Mouse (Mus musculus) cerebellum, adult 9-11 months (tissue): ENCODE data around the gene Snrnp70.
"Not testable (repeated sequence)": the region's sequence is repeated elsewhere in the genome, so short reads cannot be mapped to it uniquely, and the experiment has no call there.

Experiments used
- DNase-seq: peaks from one replicate; pipeline ENCODE4 v3.0.0; 2022

Snrnp70 gene

DNA sequence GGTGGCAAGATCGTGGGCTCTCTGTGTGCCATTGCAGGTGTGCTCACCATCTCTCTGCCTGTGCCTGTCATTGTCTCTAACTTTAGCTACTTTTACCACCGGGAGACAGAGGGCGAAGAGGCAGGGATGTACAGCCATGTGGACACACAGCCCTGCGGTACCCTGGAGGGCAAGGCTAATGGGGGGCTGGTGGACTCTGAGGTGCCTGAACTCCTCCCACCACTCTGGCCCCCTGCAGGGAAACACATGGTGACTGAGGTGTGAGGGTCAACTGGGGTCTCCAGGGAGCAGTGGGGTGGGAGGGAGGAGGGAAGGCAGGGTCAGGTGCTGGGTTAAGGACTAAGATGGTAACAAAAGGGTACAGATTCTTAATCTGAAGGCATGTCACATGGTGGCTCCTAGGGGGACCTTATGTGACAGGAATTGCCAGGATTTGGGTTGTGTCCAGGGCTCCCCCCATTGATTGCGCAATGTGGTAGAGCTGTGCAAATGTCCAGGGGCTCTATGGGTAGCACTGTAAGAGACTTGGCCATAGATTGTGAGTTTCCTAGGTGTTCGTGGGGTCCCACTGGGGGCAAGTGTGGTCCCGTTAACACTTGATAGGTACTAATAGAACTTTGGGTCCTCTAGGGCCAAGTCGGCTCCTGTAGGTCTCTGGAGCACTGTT lies 14.1 kb upstream of the Snrnp70 start:
- no peak for DNase-seq

DNA sequence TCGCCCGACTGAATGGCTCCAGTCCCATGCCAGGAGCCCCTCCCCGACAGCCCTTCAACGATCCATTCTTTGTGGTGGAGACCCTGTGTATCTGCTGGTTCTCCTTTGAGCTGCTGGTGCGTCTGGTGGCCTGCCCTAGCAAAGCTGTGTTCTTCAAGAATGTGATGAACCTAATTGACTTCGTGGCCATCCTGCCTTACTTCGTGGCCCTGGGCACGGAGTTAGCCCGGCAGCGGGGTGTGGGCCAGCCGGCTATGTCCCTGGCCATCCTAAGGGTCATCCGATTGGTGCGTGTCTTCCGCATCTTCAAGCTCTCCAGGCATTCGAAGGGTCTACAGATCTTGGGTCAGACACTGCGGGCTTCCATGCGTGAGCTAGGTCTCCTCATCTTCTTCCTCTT lies 13.4 kb upstream of the Snrnp70 start:
- DNase-seq, result no peak

DNA sequence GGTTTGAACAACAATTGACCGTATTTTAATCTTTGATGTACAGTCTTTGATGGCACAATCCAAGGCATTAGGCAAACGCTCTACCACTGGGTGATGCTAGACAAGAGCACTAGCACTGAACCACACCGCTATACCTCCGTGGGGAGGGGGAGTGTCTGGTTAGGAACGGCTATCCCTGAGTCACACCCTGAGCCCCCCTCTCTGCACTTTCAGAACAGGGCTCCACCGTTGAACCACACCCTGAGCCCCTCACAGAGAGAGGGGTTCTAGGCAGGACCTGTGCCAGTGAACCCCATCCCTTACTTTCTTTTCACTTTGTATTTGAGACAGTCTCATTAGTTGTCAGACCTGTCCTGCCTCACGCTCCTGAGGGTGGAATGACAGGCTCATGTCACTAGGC lies 12.8 kb upstream of the Snrnp70 start:
- no peak for DNase-seq

DNA sequence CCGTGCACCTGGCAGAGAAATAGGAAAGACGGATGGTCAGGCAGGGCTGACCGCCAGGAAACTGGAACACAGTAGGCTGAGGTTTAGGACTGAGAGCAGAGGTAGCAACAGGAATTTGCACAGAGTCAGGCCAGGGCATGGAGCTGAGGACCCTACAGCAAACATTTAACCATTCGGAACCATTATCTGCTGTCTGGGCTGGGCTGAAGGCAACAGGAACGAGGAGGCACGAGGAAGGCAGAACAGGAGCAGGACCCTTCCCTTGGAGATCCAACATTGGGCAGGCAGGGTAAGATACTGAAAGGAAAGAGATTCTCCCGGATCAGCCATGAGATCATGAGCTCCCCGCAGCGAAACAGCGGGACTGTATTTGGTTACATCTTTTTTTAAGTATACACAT lies 12.3 kb upstream of the Snrnp70 start:
- DNase-seq, result no peak

DNA sequence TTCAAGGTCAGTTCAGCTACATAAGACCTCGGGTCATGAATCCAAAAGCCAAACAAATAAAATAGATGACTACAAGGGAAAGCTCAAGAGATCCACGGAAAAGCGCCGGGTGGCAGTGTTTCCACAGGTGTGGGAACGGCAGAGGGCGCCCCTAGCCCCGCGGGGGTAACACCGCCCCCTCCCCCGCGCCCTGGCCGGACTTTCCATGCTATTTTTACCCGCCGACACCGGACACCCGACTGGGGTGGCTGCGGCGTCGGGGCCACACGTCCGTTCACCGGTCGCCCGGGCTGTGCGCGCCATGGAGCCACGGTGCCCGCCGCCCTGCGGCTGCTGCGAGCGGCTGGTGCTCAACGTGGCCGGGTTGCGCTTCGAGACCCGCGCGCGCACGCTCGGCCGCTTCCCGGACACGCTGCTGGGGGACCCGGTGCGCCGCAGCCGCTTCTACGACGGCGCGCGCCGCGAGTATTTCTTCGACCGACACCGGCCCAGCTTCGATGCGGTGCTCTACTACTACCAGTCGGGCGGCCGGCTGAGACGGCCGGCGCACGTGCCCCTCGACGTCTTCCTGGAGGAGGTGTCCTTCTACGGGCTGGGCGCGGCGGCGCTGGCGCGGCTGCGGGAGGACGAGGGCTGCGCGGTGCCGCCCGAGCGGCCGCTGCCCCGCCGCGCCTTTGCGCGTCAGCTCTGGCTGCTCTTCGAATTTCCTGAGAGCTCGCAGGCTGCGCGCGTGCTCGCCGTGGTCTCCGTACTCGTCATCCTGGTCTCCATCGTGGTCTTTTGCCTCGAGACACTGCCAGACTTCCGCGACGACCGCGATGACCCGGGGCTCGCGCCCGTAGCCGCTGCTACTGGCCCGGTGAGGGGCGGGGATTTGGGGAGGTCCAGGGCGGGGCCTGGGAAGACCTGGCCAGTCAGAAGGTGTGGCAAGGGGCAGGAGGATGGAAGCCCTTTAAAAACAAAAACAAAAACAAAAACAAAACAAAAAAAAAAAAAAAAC lies 10.9 kb upstream of the Snrnp70 start:
- DNase-seq, result no peak

DNA sequence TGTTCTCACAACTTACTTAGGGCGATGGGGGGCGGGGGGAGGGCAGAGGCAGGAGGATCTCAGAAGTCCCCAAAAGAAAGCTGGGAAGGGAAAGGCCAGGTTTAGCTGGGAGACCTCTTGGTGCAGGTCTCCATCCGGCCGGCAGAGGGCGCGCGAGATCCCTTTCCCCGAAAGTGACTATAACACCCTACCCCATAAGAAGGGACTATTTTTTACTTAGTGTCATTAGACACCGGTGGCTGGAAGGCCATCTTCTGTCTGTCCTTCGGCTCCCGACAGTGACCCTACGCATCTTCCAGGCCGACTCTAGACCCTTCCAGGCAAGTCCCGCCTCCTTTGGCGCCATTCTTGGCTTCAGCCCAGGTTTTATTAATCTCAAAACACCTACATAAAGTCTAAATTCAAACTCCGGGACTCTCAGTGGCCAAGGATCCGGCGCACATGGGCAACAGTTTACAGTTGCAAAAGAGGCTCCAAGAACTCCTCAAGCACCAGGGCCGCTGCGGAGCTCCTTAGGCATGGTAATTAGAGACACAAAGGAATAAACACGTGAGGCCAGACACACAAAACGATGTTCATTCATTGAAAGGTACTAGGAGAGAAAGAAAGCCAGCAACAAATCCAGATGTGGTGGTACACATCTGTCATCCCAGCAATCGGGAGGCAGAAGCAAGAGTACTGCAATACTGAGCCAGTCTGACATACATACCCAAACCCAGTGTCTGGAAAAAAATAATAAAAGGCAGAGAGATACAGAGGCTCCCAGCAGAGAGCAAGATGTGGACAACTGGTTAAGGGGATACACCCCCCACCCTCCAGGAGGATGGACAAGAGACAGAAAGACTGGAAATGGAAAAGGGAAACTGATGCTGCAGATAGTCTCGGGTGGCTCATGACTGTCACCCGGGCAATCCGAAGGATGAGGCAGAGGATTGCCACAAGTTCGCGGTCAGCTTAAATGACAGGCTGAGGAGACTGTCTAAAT lies 9.8 kb upstream of the Snrnp70 start, which contains the start of gene Kcna7:
Gene Kcna7 (plus strand): TSS at position 563 of the 985 bp plus-strand sequence.
- peak; percentile 59 for DNase-seq

DNA sequence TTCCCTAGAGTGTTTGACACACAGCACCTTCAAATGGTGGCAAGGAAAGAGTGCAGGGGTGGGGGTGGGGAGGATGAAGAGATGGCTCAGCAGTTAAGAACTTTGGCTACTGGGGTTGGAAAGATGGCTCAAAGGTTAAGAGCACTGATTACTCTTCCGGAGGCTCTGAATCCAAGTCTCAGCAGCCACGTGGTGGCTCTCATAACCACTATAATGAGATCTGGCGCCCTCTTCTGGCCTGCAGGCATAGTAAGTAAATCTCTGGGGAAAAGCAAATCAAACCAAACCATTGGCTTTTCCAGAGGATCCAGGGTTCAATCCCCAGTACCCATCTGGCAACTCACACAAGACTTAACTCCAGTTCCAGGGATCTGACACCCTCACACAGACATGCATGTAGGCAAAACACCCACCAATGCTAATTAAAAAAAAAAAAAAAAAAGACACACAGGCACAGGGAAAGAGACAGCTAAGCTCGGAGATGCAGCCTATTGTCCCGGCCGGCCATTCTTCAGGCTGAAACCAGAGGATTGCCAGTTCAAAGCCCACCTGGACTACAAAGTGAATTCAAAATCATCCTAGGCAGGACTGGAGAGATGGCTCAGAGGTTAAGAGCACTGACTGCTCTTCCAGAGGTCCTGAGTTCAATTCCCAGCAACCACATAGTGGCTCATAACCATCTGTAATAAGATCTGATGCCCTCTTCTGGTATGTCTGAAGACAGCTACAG lies 8.2 kb upstream of the Snrnp70 start:
- DNase-seq, result no peak

DNA sequence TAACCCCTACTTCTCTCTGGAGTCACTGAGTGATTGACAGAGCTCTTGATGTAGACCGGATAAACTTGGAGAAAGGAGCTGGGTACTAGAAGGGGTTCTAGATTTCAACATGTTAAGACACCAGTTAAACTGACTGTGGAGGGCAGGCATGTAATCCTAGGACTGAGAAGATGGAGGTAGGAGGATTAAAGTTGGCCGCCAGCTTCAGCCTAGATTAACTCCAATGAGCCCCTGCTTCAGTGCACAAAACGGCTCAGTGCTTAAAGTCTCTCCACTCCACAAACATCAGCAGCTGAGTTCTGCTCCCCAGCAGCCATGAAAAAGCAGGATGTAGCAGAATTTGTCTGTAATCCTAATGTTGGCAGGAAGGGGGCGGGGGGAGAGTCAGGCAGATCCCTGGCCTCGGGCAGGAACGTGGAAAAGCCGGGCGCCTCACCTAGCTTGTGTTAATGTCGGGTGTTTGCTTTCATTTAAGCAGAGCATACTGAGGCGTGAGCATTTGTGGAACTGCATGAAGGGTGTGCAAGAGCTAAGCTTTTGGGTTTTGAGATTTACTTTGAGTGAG lies 6.1 kb upstream of the Snrnp70 start:
- no peak for DNase-seq

DNA sequence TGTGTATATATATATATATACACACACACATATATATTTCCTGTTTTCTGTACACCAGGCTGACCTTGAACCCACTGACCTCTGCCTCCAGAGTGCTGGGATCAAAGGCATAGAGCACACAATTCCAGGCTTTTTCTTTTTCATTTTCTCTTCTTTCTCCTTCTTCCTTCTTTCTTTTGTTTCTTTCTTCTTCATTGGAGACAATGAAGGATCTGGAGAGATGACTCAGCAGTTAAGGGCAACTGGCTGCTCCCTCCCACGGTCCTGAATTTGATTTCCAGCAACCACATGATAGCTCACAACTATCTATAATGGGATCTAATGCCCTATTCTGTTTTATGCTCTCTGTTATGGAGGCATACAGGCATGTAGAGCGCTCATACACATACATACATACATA lies 1.2 kb upstream of the Snrnp70 start:
- DNase-seq, result no peak

DNA sequence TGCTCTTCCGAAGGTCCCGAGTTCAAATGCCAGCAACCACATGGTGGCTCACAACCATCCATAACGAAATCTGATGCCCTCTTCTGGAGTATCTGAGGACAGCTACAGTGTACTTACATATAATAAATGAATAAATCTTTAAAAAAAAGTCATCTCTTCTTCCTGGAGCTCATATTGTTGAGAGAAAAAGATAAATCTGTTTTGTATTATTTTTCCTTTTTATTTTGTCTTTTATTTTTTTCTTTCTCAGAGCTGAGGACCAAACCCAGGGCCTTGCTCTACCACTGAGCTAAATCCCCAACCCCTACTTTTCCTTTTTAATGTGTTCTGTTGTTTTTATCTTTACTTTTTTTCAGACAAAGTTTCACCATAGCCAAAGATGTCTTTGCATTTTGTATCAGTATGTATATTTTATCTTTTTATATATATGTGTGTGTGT lies 814 bp upstream of the Snrnp70 start:
- not testable (repeated sequence) for DNase-seq

DNA sequence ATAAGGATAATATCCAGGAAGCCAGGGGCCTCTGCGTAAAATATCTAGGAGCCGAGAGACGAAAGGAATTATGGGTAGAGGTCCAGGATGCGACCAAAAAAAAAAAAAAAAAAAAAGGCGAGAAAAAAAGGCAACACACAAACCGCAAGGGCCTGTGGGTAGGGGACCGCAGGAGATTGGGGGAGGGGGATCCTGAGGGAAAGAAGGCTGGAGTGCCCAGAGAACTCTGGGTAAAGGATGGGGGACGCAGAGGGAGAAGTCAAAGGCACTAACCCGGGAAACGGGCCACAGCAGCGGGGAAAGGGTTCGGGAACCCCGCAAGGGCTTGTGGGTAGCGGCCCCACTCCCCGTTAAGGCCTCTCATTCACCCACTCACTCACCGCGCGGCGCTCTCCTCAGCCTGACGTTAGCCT lies 407 bp downstream of the Snrnp70 start:
- no peak for DNase-seq

DNA sequence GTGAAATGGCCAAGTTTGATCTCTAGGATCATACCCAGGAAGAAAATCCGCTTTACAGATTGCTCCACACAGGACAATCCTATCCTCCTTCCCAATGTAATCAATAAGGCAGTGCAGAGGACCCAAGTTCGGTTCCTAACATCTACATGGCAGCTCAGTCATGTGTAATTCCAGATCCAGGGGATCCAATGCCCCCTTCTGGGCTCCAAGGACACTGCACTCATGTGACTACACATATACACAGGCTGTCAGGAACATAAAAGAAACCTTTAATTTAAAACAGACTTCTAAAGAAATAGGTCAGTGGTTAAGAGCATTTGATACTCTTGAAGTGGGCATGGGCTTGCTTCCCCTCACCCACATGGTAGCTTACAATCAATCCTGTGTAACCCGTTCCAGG lies 9.5 kb downstream of the Snrnp70 start:
- DNase-seq, result no peak

DNA sequence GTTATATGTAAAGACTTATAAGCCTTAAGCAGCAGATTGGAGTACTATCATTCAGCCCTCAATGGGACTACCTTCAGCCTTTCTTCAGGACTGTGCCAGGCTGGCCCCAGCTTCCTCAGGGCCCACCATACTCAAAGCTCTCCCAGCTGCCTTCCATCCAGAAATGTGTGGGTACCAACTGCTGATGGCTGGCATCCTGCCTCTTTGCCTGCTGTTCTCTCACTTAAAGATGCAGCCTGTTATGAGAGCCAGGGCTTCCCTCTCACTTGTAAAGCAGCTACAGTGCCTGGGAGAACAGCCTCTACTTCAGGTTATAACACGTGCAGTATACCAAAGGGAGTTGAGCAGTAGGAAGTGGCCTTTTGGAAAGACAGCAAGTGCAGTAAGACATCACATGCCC lies 19.5 kb downstream of the Snrnp70 start:
- DNase-seq, result no peak

DNA sequence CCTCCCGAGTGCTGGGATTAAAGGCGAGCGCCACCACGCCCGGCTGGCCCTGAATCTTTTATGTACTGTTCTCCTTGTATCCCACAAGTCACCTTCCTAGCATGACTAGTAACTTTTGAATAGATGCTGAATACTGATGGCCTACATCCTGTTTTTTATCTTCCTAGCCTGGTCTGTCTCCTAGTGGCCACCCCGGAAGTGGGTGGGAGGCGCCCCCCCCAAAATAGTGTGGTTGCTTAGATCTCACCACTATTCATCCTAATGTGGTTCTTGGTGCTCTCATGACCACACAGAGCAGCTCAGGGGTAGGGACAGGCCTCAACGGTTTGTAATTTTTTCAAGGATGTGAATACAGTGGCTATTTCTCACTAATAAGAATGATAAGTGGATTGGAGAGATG lies 20.9 kb downstream of the Snrnp70 start:
- DNase-seq, result no peak

DNA sequence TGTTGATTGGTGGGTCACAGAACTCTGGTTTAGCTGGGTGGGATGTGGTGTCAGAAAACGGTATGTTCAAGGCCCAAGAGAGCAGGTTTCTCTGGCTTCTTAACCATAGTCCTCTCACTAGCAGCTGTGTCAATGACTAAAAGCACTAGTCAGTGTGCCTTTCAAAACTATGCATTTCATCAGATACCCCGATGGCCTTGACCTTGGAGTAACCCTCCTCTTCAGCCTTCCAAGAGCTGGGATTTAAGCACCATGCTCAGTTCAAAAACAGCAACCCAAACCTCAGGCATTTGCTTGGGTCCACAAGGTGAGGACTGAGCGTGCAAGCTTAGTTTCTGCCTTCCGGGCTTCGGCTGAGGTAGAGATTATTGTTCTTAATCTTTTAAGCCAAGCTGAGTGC lies 23.2 kb downstream of the Snrnp70 start:
- DNase-seq, result no peak

DNA sequence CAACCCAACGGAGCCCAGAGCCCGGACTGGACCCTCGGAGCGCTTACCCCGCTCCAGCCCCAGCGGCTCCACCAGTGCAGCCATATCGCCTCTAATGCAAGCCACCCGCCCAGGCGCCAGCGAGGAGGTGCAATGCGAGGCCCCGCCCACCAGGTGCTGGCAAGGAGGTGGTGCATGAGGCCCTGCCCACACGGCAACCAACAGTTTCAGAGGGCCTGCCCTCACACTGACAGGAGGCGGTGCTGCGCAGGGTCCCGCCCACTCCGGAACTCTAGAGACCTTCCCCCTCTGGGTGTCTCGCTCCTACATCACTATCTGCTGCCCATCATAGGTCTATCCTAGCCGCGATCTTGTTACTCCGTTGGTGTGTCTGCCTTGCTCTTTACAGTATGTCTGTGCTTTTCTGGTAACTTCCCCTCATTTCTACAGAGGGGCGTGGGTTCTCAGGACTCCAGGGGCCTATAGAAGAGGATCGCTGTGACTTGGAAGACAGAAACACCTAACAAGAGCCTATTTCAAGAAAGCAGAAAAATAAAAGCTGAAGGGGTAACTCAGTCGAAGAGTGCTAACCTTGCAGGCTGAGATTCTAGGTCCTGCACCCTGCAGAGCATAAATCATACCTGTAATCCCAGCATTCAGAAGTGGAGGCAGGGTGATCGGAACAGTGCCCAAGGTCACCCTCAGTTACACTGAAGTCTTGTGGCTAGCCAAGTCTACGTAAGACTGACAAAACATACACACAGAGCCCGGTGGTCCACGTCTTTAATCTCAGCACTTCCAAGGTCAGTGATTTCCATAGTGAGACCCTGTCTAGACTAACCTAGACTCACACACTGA lies 24.8 kb downstream of the Snrnp70 start, which contains the start of gene Lin7b:
Gene Lin7b (minus strand): TSS at position 109 of the 837 bp plus-strand sequence.
- DNase-seq, result peak; percentile 93

DNA sequence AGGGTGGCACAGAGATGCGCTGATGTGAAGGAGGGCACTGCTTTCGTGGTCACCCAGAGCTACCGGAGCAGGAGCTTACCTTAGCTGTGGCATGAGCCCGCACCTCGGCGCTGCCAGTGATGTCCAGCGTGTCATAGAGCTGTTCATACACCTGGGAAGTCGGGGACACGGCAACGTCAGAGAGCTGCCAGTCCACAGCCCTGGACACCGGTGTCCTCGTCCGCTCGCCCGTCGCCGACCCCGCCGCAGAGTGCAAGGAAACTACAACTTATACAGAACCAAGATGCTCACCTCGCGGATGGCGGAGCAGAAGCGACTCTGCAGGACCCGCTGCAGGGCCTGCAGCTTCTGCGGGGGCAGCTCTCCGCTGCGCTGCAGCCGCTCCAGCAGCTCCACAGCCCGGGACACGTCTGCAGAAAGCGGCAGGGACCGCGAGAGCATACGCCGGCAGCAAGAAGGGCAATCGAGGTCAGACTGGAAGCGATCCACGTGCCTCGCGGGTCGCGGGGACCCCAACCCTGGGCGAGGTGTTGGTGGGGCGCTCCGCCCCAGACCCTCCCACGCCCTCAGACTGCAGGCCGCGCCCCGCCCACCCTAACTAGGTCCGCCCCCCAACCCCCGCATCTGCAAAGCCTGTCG lies 25.6 kb downstream of the Snrnp70 start:
- peak; percentile 61 for DNase-seq

DNA sequence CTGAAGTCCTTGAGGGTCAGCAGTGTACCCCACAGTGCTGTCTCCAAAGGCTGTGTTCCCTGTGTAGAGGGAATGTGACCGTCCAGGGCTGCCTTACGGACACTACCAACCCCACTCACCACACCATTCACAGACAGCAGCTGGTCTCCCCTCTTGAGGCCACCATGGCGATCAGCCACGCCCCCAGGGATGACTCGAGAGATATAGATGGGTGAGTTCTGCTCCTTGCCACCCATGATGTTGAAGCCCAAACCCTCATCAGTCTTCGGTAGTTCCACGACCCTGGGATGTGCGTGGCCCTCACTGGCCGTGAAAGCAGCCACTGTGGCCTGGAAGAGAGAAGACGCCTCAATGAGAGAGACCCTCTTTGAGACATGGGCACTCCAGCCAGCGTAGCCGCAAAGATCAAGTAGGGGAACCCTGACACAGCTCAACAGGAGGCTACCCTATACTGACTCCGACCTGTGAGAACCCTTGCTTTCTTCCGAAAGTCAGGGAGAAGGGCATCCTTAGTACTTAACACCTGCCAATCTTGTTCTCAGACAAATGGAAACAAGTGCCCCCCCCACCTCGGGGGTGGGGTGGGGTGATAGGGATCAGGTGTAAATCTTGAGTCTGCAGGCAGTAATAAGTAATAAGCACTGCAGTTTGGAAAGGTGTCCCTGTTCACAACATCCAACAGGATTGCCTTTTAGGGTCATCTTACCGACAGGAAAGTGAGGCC lies 26.4 kb downstream of the Snrnp70 start:
- peak; percentile 71 for DNase-seq

DNA sequence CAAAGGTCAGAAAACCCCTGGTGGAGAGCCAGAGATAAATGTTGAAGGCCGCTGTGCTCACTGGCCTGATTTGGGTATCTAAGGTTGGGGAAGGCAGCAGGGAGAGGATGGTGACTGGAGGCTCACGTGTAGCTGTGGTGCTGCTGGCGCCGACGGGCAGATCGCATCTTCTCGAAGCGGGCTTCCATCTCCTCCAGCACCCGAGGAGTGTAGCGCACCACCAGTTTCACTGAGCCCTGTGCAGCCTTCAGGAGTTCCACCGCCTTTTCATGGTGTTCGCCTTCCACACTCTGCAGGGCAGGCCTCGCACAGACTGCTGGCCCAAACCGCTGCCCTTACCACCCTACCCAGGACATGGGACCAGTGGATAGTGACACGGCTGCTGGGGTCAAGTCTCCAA lies 27.4 kb downstream of the Snrnp70 start:
- peak; percentile 70 for DNase-seq
